In the genomic region with DNA sequence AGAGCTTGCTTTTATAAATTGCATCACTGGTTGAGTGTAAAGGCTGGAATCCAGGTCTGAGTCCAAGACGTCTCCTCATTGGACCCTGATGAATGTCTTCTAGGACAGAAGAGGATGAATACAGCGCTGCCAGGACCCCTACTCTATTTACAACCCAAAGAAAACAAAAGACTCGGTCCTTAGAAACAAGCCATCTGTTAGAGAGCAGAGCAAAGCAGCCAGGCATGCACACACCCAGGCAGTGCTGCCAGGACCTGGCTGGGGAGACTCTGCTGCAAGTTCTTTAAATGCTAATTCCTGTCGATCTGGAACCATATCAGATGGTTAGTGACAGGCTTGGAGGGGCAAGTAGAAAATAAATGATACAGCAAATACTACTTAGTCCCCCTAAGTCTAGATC, we compare ENCODE assay signal across 11 mouse cellular contexts.
DNase-seq lines count a peak whose midpoint lies in the region; ATAC-seq lines count a peak whose summit lies in the region.
"Had no signal": no experiment of that assay in that cellular context is flagged by ENCODE, and none has a peak within 500 bp of the region (broad histone marks: within the 10 kb centered on the region; RNA-seq: fewer than 3 reads in every experiment).

No protein-coding gene starts in this region.

- H3K27ac ChIP-seq in embryonic facial prominence, embryonic 15.5 days (replicated peaks), result peak overlapping the region; percentile 11; the same call in 1 of the 2 replicates
- H3K27ac ChIP-seq: heart, embryonic 10.5 days; kidney, postnatal 0 days had no signal

- peak; percentile 8 for DNase-seq in layer of hippocampus, adult 11-12 months (ENCODE audit: low spot score)
- DNase-seq in layer of hippocampus, adult 9-10 months (ENCODE audit: low spot score), result no peak
- peak; percentile 4 to 38 for DNase-seq in layer of hippocampus, postnatal 14 days (ENCODE audit: low spot score in 2 of 2)
- peak; percentile 35 for DNase-seq in retina, postnatal 1 day
- no peak for DNase-seq in ovary, adult 18-20 months (ENCODE audit: low spot score)
- no peak for DNase-seq in adrenal gland, postnatal 25 days
- DNase-seq in urinary bladder, postnatal 4 days (ENCODE audit: low spot score in 2 of 2), result no peak
- DNase-seq: B cell, adult 2 months had no signal

- H3K9me3 ChIP-seq in embryonic facial prominence, embryonic 15.5 days (replicated peaks), result no peaks in the 10 kb centered on the region
- H3K9me3 ChIP-seq: heart, embryonic 10.5 days had no signal

- no peak overlapping the region for H3K4me3 ChIP-seq in embryonic facial prominence, embryonic 15.5 days (replicated peaks)
- H3K4me3 ChIP-seq: heart, embryonic 10.5 days had no signal

- no peaks in the 10 kb centered on the region for H3K27me3 ChIP-seq in embryonic facial prominence, embryonic 15.5 days

- H3K36me3 ChIP-seq in embryonic facial prominence, embryonic 15.5 days, result no peaks in the 10 kb centered on the region
- H3K36me3 ChIP-seq: heart, embryonic 10.5 days had no signal

- no peak for ATAC-seq in embryonic facial prominence, embryonic 15.5 days (ENCODE audit: insufficient number of reproducible peaks, low FRiP score, low TSS enrichment, low read depth)

- 19% methylated on average over 4 of the region's 4 CpGs for WGBS in embryonic facial prominence, embryonic 15.5 days

- 0 out of 2 replicates have a peak, but pooled peaks cover 3% of the 10 kb centered on the region for H3K4me1 ChIP-seq in embryonic facial prominence, embryonic 15.5 days
- H3K4me1 ChIP-seq: heart, embryonic 10.5 days had no signal

- H3K4me2 ChIP-seq in embryonic facial prominence, embryonic 15.5 days (replicated peaks), result no peak overlapping the region

- H3K9ac ChIP-seq in embryonic facial prominence, embryonic 15.5 days, result no peak overlapping the region

Comparison
In these comparisons a context has a peak if more than half of its experiments do, and no peak if none do; other contexts are left out.
1. DNase-seq: peak in layer of hippocampus, adult 11-12 months (single experiment), layer of hippocampus, postnatal 14 days (2 of 2) and retina, postnatal 1 day (single experiment); none in layer of hippocampus, adult 9-10 months (single experiment), ovary, adult 18-20 months (single experiment), adrenal gland, postnatal 25 days (single experiment) and urinary bladder, postnatal 4 days (0 of 2).